Mouse (Mus musculus): ENCODE measurements around the gene Efr3b.

GRCm38 (mm10) chr12:4065498-4065897 lies 26.8 kb upstream of the Efr3b start:
- TF ChIP-seq POLR2A (IDR thresholded peaks at IDR 0.05; ENCODE audit: insufficient read depth, low read depth, low read length) (no peak), CTCF (IDR thresholded peaks at IDR 0.05; ENCODE audit: insufficient read depth, low read depth, low read length) (no peak)

All from olfactory bulb, adult 2 months (tissue).